Mouse (Mus musculus): ENCODE results near the gene Morn1. TPM values are rescaled to one million over a fixed set of nuclear protein-coding genes. Genes with fewer than 3 reads are reported as not detected.

Morn1 gene
- polyA plus RNA-seq, 1 experiment from 2014 or later = 6.1 TPM

GRCm38 (mm10) chr4:155156734-155157133, 70.4 kb downstream of the Morn1 start:
- no peak overlapping the region for H3K4me2 ChIP-seq (replicated peaks)
- 93% methylated on average over 17 of the region's 17 CpGs for WGBS
- no peak overlapping the region for H3K9ac ChIP-seq
- H3K4me1 ChIP-seq (replicated peaks; ENCODE audit: control insufficient read depth, insufficient read depth, low read length) = peaks cover 9% of the 10 kb centered on the region; the same call in 1 of the 2 replicates
- no peak overlapping the region for H3K27ac ChIP-seq
- H3K9me3 ChIP-seq (ENCODE audit: control insufficient read depth, low read length) = no peaks in the 10 kb centered on the region
- no peak for ATAC-seq (ENCODE audit: low FRiP score)
- DNase-seq (ENCODE audit: low spot score) = no peak
- no peaks in the 10 kb centered on the region for H3K27me3 ChIP-seq (ENCODE audit: control insufficient read depth, insufficient read depth, low read length)
- no peak overlapping the region for H3K4me3 ChIP-seq (replicated peaks; ENCODE audit: low read length)
- peaks cover 52% of the 10 kb centered on the region for H3K36me3 ChIP-seq (replicated peaks; ENCODE audit: control insufficient read depth, insufficient read depth)

DNA sequence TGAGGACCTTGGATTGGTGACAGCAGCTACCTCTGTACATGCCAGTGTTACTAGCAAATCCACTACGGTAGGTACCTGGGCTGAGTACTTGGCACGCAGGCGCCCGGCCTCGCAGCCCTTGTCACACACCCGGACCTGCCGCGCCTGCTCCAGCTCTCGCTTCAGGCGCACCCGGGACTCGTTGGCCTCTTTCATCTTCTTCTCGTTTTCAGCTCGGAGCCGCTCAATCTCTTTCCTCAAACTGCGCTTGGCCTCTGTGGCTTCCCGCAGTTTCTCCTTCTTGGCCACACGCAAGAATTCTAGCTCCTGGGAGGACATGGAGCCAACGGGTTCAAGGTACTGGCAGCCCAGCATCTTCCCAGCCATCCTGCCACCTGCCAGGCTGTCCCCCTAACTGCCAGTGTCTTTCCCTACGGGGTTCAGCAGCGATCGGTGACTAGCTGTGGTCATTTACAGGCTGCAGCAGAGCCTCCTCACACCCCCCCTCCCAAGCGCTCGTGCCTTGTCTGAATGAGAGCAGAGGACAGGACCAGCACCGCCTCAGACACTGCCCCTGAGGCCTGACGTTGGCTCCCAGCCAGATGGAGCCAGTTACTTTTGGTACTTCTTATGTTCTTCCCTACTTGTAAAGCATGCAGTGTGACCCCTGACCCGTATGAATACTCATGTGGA, 71.6 kb downstream of the Morn1 start:
- H3K4me3 ChIP-seq (replicated peaks; ENCODE audit: low read length) = no peak overlapping the region
- WGBS = 83% methylated on average over 27 of the region's 27 CpGs
- H3K27ac ChIP-seq = no peak overlapping the region
- ATAC-seq (ENCODE audit: low FRiP score) (no peak), DNase-seq (ENCODE audit: low spot score) (no peak)
- peaks cover 52% of the 10 kb centered on the region for H3K36me3 ChIP-seq (replicated peaks; ENCODE audit: control insufficient read depth, insufficient read depth)
- H3K4me2 ChIP-seq (replicated peaks) = no peak overlapping the region
- H3K9ac ChIP-seq = no peak overlapping the region
- no peaks in the 10 kb centered on the region for H3K27me3 ChIP-seq (ENCODE audit: control insufficient read depth, insufficient read depth, low read length)
- H3K9me3 ChIP-seq (ENCODE audit: control insufficient read depth, low read length) = no peaks in the 10 kb centered on the region
- peaks cover 17% of the 10 kb centered on the region for H3K4me1 ChIP-seq (replicated peaks; ENCODE audit: control insufficient read depth, insufficient read depth, low read length)

- Histone ChIP-seq H3K4me1 (replicated peaks; ENCODE audit: control insufficient read depth, insufficient read depth, low read length) (peaks cover 22% of the 10 kb centered on the region), H3K36me3 (replicated peaks; ENCODE audit: control insufficient read depth, insufficient read depth) (peaks cover 52% of the 10 kb centered on the region), H3K27me3 (ENCODE audit: control insufficient read depth, insufficient read depth, low read length) (no peaks in the 10 kb centered on the region), H3K4me2 (replicated peaks) (no peak overlapping the region), H3K9me3 (ENCODE audit: control insufficient read depth, low read length) (no peaks in the 10 kb centered on the region), H3K27ac (no peak overlapping the region), H3K9ac (no peak overlapping the region), H3K4me3 (replicated peaks; ENCODE audit: low read length) (no peak overlapping the region)
- ATAC-seq (ENCODE audit: low FRiP score) (no peak), DNase-seq (ENCODE audit: low spot score) (no peak)
- whole genome bisulfite sequencing = 85% methylated on average over 8 of the region's 8 CpGs
Measured at GRCm38 (mm10) chr4:155158543-155158917, 72.2 kb downstream of the Morn1 start.

- Histone ChIP-seq H3K4me1 (replicated peaks; ENCODE audit: control insufficient read depth, insufficient read depth, low read length) (peaks cover 30% of the 10 kb centered on the region), H3K9me3 (ENCODE audit: control insufficient read depth, low read length) (no peaks in the 10 kb centered on the region; the same call in 1 of the 2 replicates), H3K27ac (no peak overlapping the region), H3K36me3 (replicated peaks; ENCODE audit: control insufficient read depth, insufficient read depth) (peaks cover 20% of the 10 kb centered on the region), H3K4me2 (replicated peaks) (no peak overlapping the region), H3K27me3 (ENCODE audit: control insufficient read depth, insufficient read depth, low read length) (no peaks in the 10 kb centered on the region), H3K4me3 (replicated peaks; ENCODE audit: low read length) (no peak overlapping the region), H3K9ac (no peak overlapping the region)
- ATAC-seq (ENCODE audit: low FRiP score) (no peak), DNase-seq (ENCODE audit: low spot score) (no peak)
- 89% methylated on average over 7 of the region's 7 CpGs for WGBS
Measured at GRCm38 (mm10) chr4:155162433-155163319, 76.3 kb downstream of the Morn1 start.

DNA sequence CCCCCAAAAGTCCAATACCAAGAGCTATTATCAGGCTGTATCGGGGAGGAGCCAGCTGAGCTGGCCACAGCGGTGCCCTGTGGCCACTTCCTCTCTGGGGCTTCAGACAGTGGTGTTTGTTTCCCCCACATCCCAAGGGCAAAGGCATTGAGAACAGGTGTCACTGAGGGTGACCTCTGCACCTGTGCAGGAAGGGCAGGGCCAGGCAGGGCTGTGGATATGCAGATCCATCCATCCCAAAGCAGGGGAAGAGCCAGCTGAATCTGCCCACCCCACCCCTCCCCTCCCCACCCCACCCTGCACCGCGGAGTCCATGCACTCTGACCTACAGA, 76.9 kb downstream of the Morn1 start:
- Histone ChIP-seq H3K4me1 (replicated peaks; ENCODE audit: control insufficient read depth, insufficient read depth, low read length) (peaks cover 30% of the 10 kb centered on the region), H3K27ac (no peak overlapping the region), H3K36me3 (replicated peaks; ENCODE audit: control insufficient read depth, insufficient read depth) (peaks cover 14% of the 10 kb centered on the region), H3K9me3 (ENCODE audit: control insufficient read depth, low read length) (no peaks in the 10 kb centered on the region; the same call in 1 of the 2 replicates), H3K9ac (no peak overlapping the region), H3K4me3 (replicated peaks; ENCODE audit: low read length) (no peak overlapping the region), H3K27me3 (ENCODE audit: control insufficient read depth, insufficient read depth, low read length) (no peaks in the 10 kb centered on the region), H3K4me2 (replicated peaks) (no peak overlapping the region)
- DNase-seq (ENCODE audit: low spot score) (no peak), ATAC-seq (ENCODE audit: low FRiP score) (no peak)
- WGBS = 51% methylated on average over 4 of the region's 4 CpGs

DNA sequence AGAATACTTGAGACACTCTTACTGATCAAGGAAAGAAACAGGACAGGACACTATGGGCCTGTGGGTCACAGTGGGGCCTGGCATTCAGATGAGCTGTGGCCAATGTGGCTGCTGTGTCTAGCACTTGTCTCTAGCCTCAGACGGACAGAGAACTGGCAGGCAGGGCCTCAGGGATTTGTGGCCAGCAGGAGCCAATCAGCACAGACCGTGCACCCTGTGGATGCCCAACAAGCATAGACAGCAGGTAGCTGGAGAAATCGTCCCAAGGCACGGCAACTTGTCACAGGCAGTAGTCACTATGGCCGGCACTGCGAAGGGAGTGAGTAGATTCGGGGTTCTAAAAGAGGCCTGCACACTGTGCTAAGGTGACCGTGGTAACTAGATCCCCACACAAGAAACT, 77.3 kb downstream of the Morn1 start:
- Histone ChIP-seq H3K9ac (no peak overlapping the region), H3K9me3 (ENCODE audit: control insufficient read depth, low read length) (no peaks in the 10 kb centered on the region; the same call in 1 of the 2 replicates), H3K36me3 (replicated peaks; ENCODE audit: control insufficient read depth, insufficient read depth) (peaks cover 10% of the 10 kb centered on the region), H3K4me3 (replicated peaks; ENCODE audit: low read length) (no peak overlapping the region), H3K27me3 (ENCODE audit: control insufficient read depth, insufficient read depth, low read length) (no peaks in the 10 kb centered on the region), H3K4me1 (replicated peaks; ENCODE audit: control insufficient read depth, insufficient read depth, low read length) (peaks cover 30% of the 10 kb centered on the region), H3K4me2 (replicated peaks) (no peak overlapping the region), H3K27ac (no peak overlapping the region)
- 46% methylated on average over 8 of the region's 8 CpGs for WGBS
- ATAC-seq (ENCODE audit: low FRiP score) = no peak
- DNase-seq (ENCODE audit: low spot score) = no peak

DNA sequence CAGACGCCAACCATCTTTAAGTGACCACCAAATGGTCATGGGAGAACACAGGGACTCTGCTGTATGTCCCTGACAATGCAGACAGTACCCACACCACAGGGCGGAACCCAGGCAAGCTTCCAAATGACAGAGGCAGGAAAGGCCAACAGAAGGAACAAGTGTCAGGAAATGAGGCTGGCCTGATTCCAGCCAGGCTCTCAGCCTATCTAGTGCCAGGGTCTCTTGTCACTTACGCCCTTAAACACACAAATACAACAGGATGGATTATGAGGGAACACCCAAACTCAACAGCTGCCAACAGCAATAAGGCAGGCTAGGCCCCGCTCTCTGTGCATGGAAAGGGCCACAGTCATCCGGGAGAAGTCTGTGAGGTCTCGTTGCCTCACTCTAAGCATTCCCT, 78.2 kb downstream of the Morn1 start:
- Histone ChIP-seq H3K9ac (no peak overlapping the region), H3K4me2 (replicated peaks) (no peak overlapping the region), H3K27me3 (ENCODE audit: control insufficient read depth, insufficient read depth, low read length) (no peaks in the 10 kb centered on the region), H3K27ac (no peak overlapping the region), H3K9me3 (ENCODE audit: control insufficient read depth, low read length) (no peaks in the 10 kb centered on the region; the same call in 1 of the 2 replicates), H3K4me1 (replicated peaks; ENCODE audit: control insufficient read depth, insufficient read depth, low read length) (peaks cover 30% of the 10 kb centered on the region), H3K4me3 (replicated peaks; ENCODE audit: low read length) (no peak overlapping the region), H3K36me3 (replicated peaks; ENCODE audit: control insufficient read depth, insufficient read depth) (peaks cover 2% of the 10 kb centered on the region; the same call in 1 of the 2 replicates)
- no peak for ATAC-seq (ENCODE audit: low FRiP score)
- 63% methylated on average over 6 of the region's 6 CpGs for WGBS
- DNase-seq (ENCODE audit: low spot score) = no peak

DNA sequence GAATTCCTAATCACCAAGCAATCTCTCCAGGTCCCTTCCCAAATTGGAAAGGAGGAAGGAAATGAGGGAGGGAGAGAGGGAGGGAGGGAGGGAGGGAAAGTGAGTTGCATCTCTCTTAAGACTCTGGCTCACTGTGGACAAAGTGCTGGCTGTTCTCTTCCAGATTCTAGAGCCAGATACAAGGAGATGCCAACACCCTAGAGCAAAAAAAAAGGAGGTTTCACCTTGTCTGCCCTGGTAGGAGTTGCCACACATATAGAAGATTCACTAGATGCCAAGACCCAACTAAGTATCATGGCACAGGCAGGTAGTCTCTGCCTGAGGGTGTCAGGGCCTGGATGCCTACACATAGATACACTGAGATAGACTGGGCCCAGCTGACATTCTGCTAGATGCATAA, 79.5 kb downstream of the Morn1 start:
- ATAC-seq (ENCODE audit: low FRiP score) (no peak), DNase-seq (ENCODE audit: low spot score) (no peak)
- Histone ChIP-seq H3K27me3 (ENCODE audit: control insufficient read depth, insufficient read depth, low read length) (no peaks in the 10 kb centered on the region), H3K4me3 (replicated peaks; ENCODE audit: low read length) (no peak overlapping the region), H3K9me3 (ENCODE audit: control insufficient read depth, low read length) (no peaks in the 10 kb centered on the region; the same call in 1 of the 2 replicates), H3K4me1 (replicated peaks; ENCODE audit: control insufficient read depth, insufficient read depth, low read length) (peaks cover 29% of the 10 kb centered on the region), H3K4me2 (replicated peaks) (no peak overlapping the region), H3K27ac (no peak overlapping the region), H3K36me3 (replicated peaks; ENCODE audit: control insufficient read depth, insufficient read depth) (no peaks in the 10 kb centered on the region), H3K9ac (no peak overlapping the region)

DNA sequence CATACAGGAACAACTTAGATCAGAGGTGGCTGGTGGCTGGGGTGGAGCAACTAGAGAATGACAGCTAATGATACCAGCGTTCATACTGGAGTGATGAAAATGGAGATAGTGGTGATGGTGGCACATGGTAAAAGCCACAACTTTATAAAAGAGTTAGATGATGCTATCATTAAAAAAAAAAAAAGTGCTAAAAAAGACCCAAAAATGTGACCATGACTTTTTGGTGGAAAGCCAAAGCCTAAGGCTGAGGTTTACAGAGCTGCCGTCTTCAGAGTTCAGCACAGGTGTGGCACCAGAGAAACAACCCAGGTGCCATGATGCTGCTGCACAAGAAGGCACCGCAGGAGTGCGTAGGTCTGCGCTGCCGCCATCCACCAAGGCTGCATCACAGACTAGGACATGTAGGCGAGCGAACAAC, 82.5 kb downstream of the Morn1 start:
- DNase-seq (ENCODE audit: low spot score) (no peak), ATAC-seq (ENCODE audit: low FRiP score) (no peak)
- H3K36me3 ChIP-seq (replicated peaks; ENCODE audit: control insufficient read depth, insufficient read depth) = no peaks in the 10 kb centered on the region
- no peak overlapping the region for H3K27ac ChIP-seq
- no peak overlapping the region for H3K4me3 ChIP-seq (replicated peaks; ENCODE audit: low read length)
- no peaks in the 10 kb centered on the region for H3K27me3 ChIP-seq (ENCODE audit: control insufficient read depth, insufficient read depth, low read length)
- no peak overlapping the region for H3K9ac ChIP-seq
- H3K4me2 ChIP-seq (replicated peaks) = no peak overlapping the region
- 93% methylated on average over 8 of the region's 8 CpGs for WGBS
- H3K4me1 ChIP-seq (replicated peaks; ENCODE audit: control insufficient read depth, insufficient read depth, low read length) = peaks cover 35% of the 10 kb centered on the region
- H3K9me3 ChIP-seq (ENCODE audit: control insufficient read depth, low read length) = no peaks in the 10 kb centered on the region; the same call in 1 of the 2 replicates
